Mouse (Mus musculus) gastrocnemius, postnatal 36 days (tissue): ENCODE results near the gene Ppp4r2. TPM values are rescaled to one million over a fixed set of nuclear protein-coding genes. Genes with fewer than 3 reads are reported as not detected.

Source experiments
- DNase-seq, 2 experiments: peaks; one replicate each; pipeline ENCODE4 v3.0.0; 2022
- intact Hi-C: fragments of 180-260 bp; cut with DNase I; formaldehyde crosslinking; loops from one replicate; pipeline ENCODE4 v1.15.1; 2025
- total RNA-seq, 2 experiments: library from RNA; stranded (reverse); gene quantifications; 2 replicates each; pipeline ENCODE4 v1.2.3; 2021

Gene Ppp4r2
- total RNA-seq, 2 experiments from 2014 or later = 48.2 to 51.3 TPM

DNA sequence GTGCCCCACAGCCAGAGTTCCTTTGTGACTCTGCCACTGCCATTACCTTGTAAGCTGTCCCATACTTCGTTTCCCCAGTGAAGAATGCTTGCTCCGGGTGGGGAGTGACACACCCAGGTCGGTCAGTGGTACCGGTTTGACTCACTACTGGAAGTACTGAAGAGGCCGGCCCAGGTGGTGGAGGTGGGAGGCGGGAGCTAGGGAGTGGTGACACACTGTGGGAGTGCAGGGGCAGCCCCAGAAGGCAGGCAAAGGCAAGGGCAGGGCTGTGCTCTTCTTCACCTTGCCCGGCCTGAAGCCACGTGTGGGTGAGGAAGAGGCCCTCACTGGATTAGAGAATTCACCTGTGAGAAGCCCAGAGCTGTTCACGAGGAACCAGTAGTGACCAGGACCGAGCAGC, 46.2 kb downstream of the Ppp4r2 start:
- intact Hi-C loops = loop anchor here (5.0 kb wide), 4 partner anchors 267 to 738 kb away; no protein-coding TSS in a partner anchor
- no peak for DNase-seq

DNA sequence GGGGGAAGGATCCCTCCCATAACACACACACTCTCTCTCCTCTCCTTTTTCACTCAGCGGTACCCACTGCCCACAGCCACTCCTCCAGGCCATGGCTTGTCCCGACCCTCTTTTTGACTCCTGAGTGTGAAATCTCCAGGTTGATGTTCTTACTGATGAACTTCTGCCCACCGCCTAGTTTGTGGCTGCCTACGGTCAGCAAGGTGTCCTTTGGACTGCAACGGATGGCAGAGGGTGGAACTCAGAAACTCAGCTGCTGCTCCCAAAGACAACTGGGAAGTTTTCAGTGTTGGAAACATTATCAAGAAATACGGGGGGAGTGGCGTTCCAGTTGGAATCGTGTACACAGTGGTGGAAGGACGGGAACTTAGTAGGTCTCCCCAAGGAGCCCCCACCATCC, 48.2 kb downstream of the Ppp4r2 start:
- intact Hi-C loops = loop anchor here (5.0 kb wide), 3 partner anchors 316 to 736 kb away; no protein-coding TSS in a partner anchor

DNA sequence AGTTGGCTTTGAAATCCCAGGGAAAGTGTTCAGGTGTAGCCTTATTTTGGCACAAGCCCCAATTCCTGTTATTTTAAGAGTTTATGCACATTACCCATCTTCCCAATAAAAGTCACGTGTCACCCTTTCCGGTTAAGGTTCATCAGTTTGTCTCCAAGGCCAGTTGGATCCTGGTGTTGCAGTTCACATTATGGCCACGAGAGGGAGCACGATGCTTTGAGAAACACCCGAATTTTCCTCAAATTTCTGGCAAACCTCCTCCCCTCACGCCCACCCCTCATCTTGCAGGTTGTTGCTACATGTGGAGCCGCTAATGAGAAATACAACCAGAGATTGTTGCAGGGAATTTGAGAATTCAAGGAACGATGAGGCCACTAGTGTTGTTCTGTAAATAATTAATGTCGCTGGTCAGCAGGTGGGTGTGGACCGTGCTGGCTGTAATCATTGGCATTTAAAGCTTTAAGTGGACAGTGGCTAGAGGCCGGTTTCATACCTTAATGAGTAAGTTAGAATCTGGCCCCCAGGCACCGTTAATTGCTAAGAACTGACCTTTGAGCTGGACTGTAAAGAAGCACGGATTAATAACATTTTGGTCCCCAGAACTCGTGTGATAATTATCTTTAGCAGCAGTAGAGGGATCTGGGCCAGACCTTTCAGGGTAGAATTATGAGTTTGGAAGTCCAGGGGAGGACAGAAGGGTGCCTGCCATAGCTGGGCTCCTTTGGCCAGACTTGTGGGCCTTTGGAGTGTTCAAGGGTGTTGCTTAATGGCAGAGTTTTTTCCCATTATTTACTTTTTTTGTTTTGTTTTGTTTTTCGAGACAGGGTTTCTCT, 49.2 kb downstream of the Ppp4r2 start:
- intact Hi-C loops = loop anchor here (5.0 kb wide), 3 partner anchors 315 to 735 kb away; no protein-coding TSS in a partner anchor
- peak; percentile 54 to 60 for DNase-seq

More for the DNA sequence above, 48.2 kb downstream of the Ppp4r2 start:
- no peak for DNase-seq

DNA sequence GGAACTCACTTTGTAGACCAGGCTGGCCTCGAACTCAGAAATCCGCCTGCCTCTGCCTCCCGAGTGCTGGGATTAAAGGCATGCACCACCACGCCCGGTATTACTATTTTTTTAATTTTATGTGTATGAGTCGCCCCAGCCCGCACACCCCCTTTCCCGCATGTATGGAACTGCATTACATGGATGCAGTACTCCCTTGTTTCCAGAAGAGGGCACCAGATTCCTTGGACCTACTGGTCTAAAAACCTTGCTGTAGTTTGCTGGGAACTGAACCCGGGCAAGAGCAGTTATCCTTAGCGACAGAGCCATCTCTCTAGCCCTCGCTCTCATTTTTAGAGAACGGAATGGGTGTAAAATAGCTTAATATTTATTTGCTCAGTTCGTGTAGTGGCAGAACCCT, 49.8 kb downstream of the Ppp4r2 start:
- intact Hi-C loops = loop anchor here (5.0 kb wide), 3 partner anchors 314 to 734 kb away; no protein-coding TSS in a partner anchor

DNA sequence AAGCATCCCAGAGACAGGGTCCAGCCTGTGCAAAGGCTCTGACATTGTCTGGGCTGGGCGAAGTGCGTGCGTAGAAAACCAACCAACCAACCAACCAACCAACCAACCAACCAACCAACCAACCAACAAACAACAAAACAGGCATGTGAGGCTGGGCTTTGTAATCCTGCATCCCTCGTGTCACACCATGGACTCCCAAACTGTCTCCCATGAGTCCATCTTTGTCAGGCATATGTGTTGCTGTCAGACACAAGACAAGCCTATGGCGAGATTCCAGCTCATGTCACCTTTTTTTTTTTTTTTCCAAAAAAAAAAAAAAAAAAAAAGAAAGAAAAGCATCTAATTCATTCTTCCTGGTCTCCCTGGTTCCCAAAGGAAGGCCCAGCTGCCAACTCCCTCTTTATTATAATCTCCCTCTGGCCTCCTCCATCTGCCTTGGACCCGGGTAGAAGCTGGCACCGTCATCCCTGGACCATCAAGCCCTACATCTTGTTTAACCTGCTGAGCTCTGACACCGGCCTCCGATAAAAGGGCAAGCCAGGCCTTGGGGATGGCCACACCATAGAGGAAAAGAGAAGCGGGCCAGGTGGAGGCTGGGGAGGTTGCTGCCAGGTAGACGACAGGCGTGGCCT, 51.3 kb downstream of the Ppp4r2 start:
- no peak for DNase-seq
- intact Hi-C loops = loop anchor here (2.0 to 5.0 kb wide), 5 partner anchors 303 to 733 kb away; no protein-coding TSS in a partner anchor

More for the DNA sequence above, 49.8 kb downstream of the Ppp4r2 start:
- DNase-seq = no peak

DNA sequence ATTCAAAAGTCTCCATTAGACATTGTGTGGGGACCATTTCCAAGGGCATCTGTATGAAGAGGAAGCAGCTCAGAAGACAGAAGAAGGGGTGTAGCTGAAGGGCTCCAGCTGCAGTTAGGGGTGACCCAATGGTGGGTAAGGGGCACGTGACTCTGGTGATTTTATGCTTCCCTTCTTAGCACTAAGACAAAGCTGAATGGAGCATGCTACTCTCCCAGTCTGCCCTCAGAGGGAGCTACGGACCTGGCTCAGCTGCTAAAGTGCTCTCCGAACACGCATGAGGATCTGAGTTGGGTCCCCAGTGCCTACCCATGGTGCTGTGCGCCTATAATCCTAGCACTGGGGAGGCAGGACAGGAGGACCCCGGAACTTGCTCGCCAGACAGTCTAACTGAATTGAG, 52.0 kb downstream of the Ppp4r2 start:
- no peak for DNase-seq
- intact Hi-C loops = loop anchor here (2.0 to 5.0 kb wide), 2 partner anchors 302 to 375 kb away; no protein-coding TSS in a partner anchor

DNA sequence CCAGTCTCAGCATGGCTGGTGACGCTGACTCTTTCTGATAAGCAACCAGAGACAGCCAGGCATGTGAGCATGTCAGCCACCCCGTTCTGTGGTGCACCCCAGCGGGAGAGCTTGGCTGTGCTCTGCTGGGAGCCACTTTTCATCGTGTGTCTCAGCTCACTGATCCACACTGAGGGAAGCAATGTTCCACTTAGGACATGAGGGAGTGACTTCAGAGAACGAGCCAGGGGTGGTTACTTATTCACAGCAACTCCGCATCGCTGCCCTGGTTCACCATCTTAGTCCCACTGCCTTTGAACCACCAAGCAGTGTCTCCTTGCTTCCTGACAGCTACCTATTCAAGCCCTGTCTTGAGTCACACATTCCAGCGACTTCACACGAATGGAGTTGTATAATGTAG, 53.6 kb downstream of the Ppp4r2 start:
- DNase-seq = no peak
- intact Hi-C loops = loop anchor here (5.0 kb wide), 1 partner anchor 300 kb away; no protein-coding TSS in a partner anchor

DNA sequence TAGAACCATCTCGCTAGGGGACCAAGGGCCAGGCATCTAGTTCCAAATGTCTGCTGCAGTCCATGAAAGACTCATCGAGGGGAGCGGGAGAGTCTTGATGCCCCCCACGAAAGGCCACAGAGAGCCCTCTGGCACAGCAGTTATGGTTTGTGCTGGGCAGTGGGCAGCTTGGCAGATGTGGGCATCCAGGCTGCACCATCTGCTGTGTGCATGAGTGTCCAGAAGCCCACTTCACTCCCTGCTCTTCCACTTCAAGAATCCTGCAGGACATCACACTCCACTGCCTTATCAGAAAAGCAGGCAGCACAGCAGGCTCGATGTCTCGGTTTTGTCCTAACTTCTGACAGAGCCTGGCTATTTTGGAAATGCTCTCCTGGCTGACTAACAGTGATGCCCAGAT, 55.9 kb downstream of the Ppp4r2 start:
- intact Hi-C loops = loop anchor here (5.0 kb wide), 1 partner anchor 298 kb away; no protein-coding TSS in a partner anchor
- DNase-seq = no peak

DNA sequence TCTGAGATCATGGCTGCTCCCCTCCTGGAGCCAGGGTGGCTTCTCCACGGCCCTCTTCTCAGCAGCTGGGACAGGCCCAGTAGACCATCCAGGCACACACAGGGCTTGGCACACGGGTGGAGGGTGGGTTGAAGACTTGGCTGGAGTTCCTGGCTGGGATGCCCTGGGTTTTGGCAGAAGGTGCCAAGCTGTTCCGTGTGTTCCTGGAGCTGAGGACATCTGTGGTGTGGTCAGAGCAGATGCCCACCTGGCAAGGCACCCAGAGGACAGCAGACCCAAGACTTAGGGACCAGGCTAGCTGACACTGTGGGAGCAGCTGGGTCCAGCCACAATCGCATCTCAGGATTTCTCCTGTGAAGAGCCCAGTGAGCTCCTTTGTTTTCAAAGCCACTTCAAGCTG, 59.1 kb downstream of the Ppp4r2 start:
- no peak for DNase-seq
- intact Hi-C loops = no loop called here

DNA sequence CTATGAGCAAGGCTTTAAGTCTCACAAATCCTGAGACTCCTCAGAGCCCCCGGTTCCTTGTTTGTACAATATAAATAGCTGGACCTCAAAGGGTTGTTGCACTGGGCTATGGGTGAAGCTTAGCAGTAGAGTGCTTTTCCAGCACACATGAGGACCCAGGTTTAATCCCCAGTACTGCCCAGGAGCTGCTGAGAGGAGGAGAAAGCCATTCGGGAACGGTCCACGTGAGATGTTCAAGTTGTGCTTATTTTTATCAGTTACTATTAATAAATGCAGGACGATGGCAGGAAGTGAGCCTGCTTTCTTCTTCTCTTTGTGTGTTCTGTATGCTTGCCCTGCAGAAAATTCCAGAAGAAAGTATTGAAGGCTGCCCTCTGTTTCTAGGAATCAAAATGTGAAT, 59.7 kb downstream of the Ppp4r2 start:
- intact Hi-C loops = no loop called here
- no peak for DNase-seq

DNA sequence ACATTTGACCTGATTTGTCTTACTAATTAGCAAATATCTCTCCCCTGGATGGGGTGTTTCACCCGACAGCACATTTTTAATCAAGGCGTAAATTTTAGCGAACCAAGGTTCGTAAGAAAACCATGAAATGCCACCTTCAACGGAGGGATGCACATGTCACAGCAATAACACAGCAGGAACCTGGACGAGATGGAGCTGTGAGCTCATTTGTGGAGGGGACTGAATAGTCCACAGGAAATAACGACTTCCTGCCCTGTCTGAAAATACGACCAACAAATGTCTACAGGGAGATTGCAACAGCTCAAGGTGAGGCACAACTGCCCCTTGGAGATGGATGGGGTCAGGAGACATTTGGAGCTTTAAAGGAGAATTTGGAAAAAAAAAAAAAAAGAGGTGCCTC, 61.8 kb downstream of the Ppp4r2 start:
- no peak for DNase-seq
- intact Hi-C loops = no loop called here

DNA sequence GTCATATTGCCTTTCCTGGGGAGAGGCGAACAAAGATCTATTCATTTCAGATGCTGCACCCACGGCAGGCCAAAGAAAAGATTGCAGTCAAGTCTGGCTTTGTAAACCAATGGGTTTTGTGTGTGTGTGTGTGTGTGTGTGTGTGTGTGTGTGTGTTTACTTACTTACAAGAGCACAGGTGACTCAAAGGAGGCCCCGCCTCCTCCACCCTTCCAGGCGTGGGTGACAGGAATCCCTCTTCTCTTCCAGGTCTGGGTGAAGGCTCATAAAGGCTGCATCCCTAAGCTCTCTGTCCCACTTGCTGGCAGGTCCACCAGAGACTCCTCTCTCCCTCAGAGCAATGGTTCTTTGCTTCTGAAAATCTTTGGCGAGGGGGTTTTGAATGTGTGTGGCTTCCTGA, 63.5 kb downstream of the Ppp4r2 start:
- no peak for DNase-seq
- intact Hi-C loops = no loop called here

DNA sequence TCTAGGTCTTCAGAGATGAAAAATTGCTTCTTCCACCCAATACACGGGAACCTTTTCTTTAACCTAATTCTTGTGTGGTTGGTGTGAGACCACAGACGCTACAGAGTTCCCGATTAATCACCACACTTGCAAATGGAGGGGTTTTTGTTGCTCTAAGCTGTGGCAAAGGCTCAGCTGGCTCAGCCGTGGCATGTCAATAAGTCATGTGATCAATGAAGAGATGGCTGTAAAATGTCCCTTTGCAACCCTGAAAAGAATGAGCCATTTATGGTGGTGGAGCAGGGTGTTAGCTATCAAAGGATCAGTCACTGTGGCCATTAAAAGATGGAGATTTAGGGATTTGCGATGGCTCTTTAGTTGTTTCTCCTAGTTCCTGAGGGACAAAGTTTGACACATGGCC, 71.0 kb downstream of the Ppp4r2 start:
- DNase-seq = no peak
- intact Hi-C loops = no loop called here

DNA sequence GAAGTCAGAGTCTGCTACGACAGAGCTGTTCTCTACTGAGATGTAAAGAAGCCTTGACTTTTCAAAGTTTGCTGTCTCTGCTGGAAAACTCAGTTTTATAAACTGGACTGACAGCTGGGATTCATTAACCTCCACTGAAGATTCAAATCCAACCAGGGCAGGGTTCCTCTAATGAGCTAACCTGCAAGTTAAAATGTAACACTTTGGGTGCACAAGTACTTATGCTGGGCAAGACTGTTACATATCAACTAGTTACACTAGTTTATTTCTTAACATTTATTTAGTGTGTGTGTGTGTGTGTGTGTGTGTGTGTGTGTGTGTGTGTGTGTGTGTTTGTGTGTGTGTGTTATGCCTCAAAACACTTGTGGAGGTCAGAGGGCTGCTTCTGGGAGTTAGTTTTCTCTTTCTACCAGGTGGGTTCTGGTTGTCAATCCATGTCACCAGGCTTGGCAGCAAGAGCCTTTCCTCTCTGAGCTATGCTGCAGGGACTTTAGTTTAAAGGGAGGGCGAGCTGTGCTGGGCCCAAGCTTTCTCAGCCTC, 76.8 kb downstream of the Ppp4r2 start:
- DNase-seq = no peak
- intact Hi-C loops = no loop called here

Other genes with a start within 250 kb of the Ppp4r2 start
- gene Shq1, start 162.5 kb upstream of the Ppp4r2 start, total RNA-seq = 1 to 10 TPM; 1.5 to 1.8 TPM
- 1 to 10 TPM in 1 of 2 experiments, under 1 TPM in 1; 0.89 to 1.1 TPM for gene Gxylt2, start 128.9 kb upstream of the Ppp4r2 start, total RNA-seq